Mouse (Mus musculus) liver, embryonic 13.5 days (tissue): ENCODE results near the gene Echdc3. TPM values are rescaled to one million over a fixed set of nuclear protein-coding genes. Genes with fewer than 3 reads are reported as not detected.

Experiments used
- ATAC-seq: fragments of 200-750 bp; cut with Nextera tagmentation; 2 replicates; pipeline ENCODE4 v1.8.0; 2017; ENCODE audit warnings: low read depth, mild to moderate bottlenecking, moderate number of reproducible peaks, moderate library complexity
- DNase-seq: peaks from one replicate; pipeline ENCODE4 v3.0.0; 2022
- H3K27ac ChIP-seq: fragments of 300-500 bp; sonication (generic); 2 replicates; pipeline ENCODE4 v1.5.1; 2015; ENCODE audit warnings: moderate library complexity, mild to moderate bottlenecking, inconsistent platforms
- H3K27me3 ChIP-seq: fragments of 300-500 bp; sonication (generic); 2 replicates; pipeline ENCODE4 v1.6.1; 2015; ENCODE audit warnings: mild to moderate bottlenecking, inconsistent platforms
- H3K36me3 ChIP-seq: fragments of 300-500 bp; sonication (generic); 2 replicates; pipeline ENCODE4 v1.6.1; 2015; ENCODE audit warnings: mild to moderate bottlenecking, inconsistent platforms
- H3K4me1 ChIP-seq: fragments of 300-500 bp; sonication (generic); replicated peaks from 2 replicates; pipeline ENCODE4 v1.6.1; 2015; ENCODE audit warnings: inconsistent platforms
- H3K4me2 ChIP-seq: fragments of 300-500 bp; sonication (generic); 2 replicates; pipeline ENCODE4 v1.6.1; 2015; ENCODE audit warnings: inconsistent platforms, mild to moderate bottlenecking, moderate library complexity
- H3K4me3 ChIP-seq: fragments of 300-500 bp; sonication (generic); replicated peaks from 2 replicates; pipeline ENCODE4 v1.5.1; 2015; ENCODE audit warnings: mild to moderate bottlenecking, inconsistent platforms
- H3K9ac ChIP-seq: fragments of 300-500 bp; sonication (generic); 2 replicates; pipeline ENCODE4 v1.6.1; 2015; ENCODE audit warnings: mild to moderate bottlenecking, inconsistent platforms
- H3K9me3 ChIP-seq: fragments of 300-500 bp; sonication (generic); replicated peaks from 2 replicates; pipeline ENCODE4 v1.6.1; 2016; ENCODE audit warnings: inconsistent platforms
- WGBS: fragments of 180-500 bp; shearing (Covaris S2); methylation state at CpG from one replicate; pipeline ENCODE4 v1.1.7; 2015; ENCODE audit not compliant: insufficient replicate concordance; 5-methylcytosine and 5-hydroxymethylcytosine counted together
- polyA plus RNA-seq: library from polyadenylated mRNA; unstranded; fragments of >200 nt; fragmentation: Nextera tagmentation; extraction: Ambion mirVana; gene quantifications from 2 replicates; pipeline ENCODE4 v1.2.1, GENCODE M21; 2015

Echdc3 gene
- polyA plus RNA-seq, 1 experiment from 2014 or later, result 6.8 TPM

DNA sequence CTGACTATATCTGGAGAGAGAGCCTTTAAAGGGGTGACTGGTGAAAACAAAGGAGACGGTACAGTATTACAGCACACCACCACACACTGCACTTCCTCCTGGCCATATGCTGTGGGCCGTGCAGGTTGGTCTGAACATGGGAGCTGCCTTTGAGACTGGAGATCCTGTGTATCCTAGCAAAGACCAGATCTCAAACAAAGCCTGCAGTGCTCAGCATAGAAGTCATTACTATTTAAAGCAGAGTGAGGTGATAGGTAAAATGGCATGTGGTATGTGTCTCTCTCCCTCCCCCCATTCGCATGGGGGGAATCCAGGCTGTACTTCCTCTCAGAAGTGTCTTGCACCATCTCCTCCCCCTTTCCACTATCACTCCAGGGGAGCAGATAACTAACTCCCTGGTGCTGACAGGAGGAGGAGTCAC is 38.3 kb upstream of the Echdc3 start:
- Histone ChIP-seq H3K4me3 (no peak overlapping the region), H3K36me3 (no peaks in the 10 kb centered on the region), H3K27ac (no peak overlapping the region), H3K4me2 (no peak overlapping the region), H3K9ac (no peak overlapping the region), H3K27me3 (no peaks in the 10 kb centered on the region), H3K9me3 (0 out of 2 replicates have a peak, but pooled peaks cover 7% of the 10 kb centered on the region), H3K4me1 (peaks cover 7% of the 10 kb centered on the region)
- ATAC-seq (no peak), DNase-seq (no peak)
- WGBS, result 20% methylated on average over 3 of the region's 3 CpGs

DNA sequence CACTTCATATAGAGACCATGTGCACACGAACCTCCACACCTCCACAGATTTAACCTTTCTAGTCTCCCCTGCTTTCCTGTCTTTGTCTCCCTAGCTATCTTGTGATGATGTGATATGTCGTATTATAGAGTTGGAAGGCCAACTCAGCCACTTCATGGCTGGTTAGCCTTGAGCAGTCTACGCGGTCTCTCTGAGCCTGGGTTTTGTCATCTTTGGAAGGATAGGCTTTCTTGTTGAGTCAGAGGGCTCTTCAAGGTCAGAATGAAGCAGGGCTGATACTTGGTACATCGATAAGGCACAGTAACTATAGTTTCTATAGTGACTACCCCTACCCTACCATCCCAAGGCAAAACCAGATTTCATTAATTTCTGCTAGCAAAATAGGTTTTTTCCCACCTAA is 28.6 kb upstream of the Echdc3 start:
- Histone ChIP-seq H3K4me1 (no peaks in the 10 kb centered on the region), H3K4me3 (no peak overlapping the region), H3K9ac (no peak overlapping the region), H3K36me3 (no peaks in the 10 kb centered on the region), H3K9me3 (0 out of 2 replicates have a peak, but pooled peaks cover 4% of the 10 kb centered on the region), H3K27me3 (peaks cover 9% of the 10 kb centered on the region; the same call in 1 of the 2 replicates), H3K4me2 (no peak overlapping the region), H3K27ac (no peak overlapping the region)
- 72% methylated on average over 5 of the region's 5 CpGs for WGBS
- ATAC-seq, result no peak
- no peak for DNase-seq

DNA sequence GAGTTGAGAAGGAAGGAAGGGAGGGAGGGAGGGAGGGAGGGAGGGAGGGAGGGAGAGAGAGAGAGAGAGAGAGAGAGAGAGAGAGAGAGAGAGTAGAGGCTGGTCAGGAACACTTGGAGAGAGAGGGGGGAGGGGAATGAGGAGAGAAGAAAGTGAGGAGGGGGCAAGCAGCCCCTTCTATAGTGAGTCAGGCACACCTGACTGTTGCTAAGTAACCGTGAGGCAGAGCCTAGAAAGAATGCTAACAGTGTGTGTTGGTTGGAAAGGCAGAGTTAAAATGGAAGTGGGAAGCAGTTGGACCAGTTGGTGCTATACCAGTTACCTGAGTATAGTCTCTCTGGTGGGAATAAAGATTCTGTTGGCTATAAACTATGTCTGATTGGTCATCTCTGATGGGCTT is 27.2 kb upstream of the Echdc3 start:
- H3K9ac ChIP-seq, result no peak overlapping the region
- ATAC-seq (no peak), DNase-seq (no peak)
- H3K27ac ChIP-seq, result no peak overlapping the region
- H3K9me3 ChIP-seq, result no peaks in the 10 kb centered on the region
- no peaks in the 10 kb centered on the region for H3K4me1 ChIP-seq
- no peak overlapping the region for H3K4me3 ChIP-seq
- 0 out of 2 replicates have a peak, but pooled peaks cover 6% of the 10 kb centered on the region for H3K27me3 ChIP-seq
- 46% methylated on average over 1 of the region's 1 CpGs for WGBS
- H3K36me3 ChIP-seq, result no peaks in the 10 kb centered on the region
- H3K4me2 ChIP-seq, result no peak overlapping the region

DNA sequence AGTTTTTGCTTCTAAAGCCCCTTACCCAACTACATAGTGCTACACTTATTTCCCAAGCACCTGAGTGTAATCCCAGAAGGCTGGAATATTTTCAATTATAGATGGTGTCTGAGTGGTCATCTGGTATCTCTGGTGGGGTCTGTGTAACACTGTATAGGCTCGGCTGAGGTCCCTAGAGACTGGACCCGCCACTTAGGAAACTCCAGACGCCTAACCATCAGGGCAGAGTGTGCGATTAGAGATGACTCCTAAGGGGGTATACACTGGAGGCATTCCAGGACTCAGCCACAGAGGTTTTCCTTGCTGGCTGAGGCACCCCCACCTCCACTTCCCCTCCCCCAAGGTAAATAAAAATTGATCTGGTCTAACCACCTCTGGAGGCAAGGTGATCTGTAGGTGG is 26.5 kb upstream of the Echdc3 start:
- Histone ChIP-seq H3K27me3 (0 out of 2 replicates have a peak, but pooled peaks cover 6% of the 10 kb centered on the region), H3K4me1 (no peaks in the 10 kb centered on the region), H3K9ac (no peak overlapping the region), H3K4me2 (no peak overlapping the region), H3K9me3 (no peaks in the 10 kb centered on the region), H3K36me3 (no peaks in the 10 kb centered on the region), H3K4me3 (no peak overlapping the region), H3K27ac (no peak overlapping the region)
- ATAC-seq (no peak), DNase-seq (no peak)
- WGBS, result 62% methylated on average over 4 of the region's 4 CpGs

DNA sequence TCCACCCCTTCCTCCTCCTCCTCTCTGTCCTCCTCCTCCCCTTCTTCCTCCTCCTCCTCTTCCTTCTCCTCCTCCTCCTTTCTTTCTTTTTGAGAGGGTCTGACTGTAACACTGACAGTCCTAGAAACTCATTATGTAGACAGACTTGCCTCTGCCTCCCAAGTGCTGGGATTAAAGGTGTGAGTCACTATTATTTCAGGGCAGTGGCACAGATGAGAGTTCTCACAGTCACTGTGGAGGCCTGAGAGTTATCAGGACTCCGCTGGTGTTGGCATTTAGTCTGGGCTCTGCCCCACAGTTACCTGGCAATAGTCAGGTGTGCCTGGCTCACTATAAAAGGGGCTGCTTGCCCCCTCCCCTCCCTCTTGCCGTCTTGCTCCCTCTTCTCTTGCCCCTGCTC is 25.8 kb upstream of the Echdc3 start:
- Histone ChIP-seq H3K27ac (no peak overlapping the region), H3K36me3 (no peaks in the 10 kb centered on the region), H3K4me1 (no peaks in the 10 kb centered on the region), H3K9ac (no peak overlapping the region), H3K4me3 (no peak overlapping the region), H3K9me3 (no peaks in the 10 kb centered on the region), H3K4me2 (no peak overlapping the region), H3K27me3 (0 out of 2 replicates have a peak, but pooled peaks cover 6% of the 10 kb centered on the region)
- DNase-seq (no peak), ATAC-seq (no peak)
- WGBS, result 46% methylated on average over 2 of the region's 2 CpGs

DNA sequence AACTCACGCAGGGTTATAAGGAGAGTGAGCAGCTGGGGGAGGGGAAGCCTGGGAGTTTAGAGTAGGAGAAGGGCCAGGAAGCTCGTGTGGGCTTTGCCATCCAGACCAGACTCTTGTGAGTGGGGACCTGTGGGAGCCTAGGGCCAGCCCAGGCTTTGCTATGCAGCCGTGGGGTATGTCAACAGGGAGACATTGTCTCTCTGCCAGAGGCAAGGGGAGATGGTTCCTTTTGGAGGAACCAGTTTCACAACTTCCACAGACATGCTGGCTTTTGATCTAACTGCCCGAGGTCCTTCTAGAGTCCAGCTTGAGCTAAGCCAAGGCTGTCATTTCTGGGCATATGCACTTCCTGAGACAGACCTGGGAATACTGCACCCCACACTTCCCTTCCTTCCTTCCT is 25.4 kb upstream of the Echdc3 start:
- no peak overlapping the region for H3K9ac ChIP-seq
- ATAC-seq, result no peak
- WGBS, result 24% methylated on average over 4 of the region's 4 CpGs
- H3K27ac ChIP-seq, result no peak overlapping the region
- no peaks in the 10 kb centered on the region for H3K36me3 ChIP-seq
- no peaks in the 10 kb centered on the region for H3K4me1 ChIP-seq
- H3K27me3 ChIP-seq, result 0 out of 2 replicates have a peak, but pooled peaks cover 6% of the 10 kb centered on the region
- no peak overlapping the region for H3K4me3 ChIP-seq
- H3K4me2 ChIP-seq, result no peak overlapping the region
- no peaks in the 10 kb centered on the region for H3K9me3 ChIP-seq
- DNase-seq, result no peak

DNA sequence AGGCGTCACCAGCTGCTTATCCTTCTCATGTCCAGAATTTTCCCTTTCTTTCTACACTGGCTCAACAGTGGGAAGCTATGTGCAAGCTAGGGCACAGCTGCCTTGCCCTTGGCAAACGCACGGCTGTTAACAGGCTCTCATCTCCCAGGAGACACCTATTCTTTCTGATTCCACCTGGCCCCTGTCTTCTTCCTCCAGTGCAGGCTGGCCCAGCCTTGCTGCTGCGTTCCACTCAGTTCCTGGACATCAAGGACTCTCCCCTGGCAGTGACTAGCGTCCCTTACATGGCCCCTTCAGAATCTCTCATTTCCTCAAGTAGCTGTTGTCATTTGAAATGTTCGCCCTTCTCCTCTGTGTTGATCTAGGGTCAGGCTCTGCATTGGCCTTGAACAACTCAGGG is 20.5 kb upstream of the Echdc3 start:
- H3K9me3 ChIP-seq, result no peaks in the 10 kb centered on the region
- peaks cover 5% of the 10 kb centered on the region; the same call in 1 of the 2 replicates for H3K4me1 ChIP-seq
- 0 out of 2 replicates have a peak, but pooled peaks cover 8% of the 10 kb centered on the region for H3K27me3 ChIP-seq
- H3K36me3 ChIP-seq, result no peaks in the 10 kb centered on the region
- H3K4me3 ChIP-seq, result no peak overlapping the region
- H3K27ac ChIP-seq, result no peak overlapping the region
- DNase-seq, result no peak
- 65% methylated on average over 6 of the region's 6 CpGs for WGBS
- ATAC-seq, result no peak
- H3K4me2 ChIP-seq, result no peak overlapping the region
- H3K9ac ChIP-seq, result no peak overlapping the region

DNA sequence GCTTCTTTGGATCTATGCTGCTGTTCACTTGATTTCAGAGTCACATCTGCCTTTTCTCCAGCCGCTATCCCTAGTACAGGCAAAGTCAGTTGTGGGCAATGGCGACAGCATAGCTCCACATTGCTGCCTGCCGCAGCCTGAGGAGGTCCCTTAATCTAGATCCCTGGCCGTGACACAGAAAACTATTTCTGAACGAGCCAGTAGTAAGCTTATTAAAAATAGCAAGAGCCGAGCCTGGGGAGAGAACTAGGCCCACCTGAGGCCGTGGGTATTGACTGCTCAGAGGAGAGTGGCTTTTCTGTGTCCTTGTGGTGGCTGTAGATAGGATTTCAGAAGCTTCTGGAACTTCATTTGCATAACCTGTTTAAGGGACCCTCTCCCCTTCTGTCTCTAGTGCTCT is 19.9 kb upstream of the Echdc3 start:
- 63% methylated on average over 7 of the region's 7 CpGs for WGBS
- no peak for DNase-seq
- H3K27me3 ChIP-seq, result 0 out of 2 replicates have a peak, but pooled peaks cover 5% of the 10 kb centered on the region
- no peaks in the 10 kb centered on the region for H3K36me3 ChIP-seq
- peaks cover 5% of the 10 kb centered on the region; the same call in 1 of the 2 replicates for H3K4me1 ChIP-seq
- H3K4me3 ChIP-seq, result no peak overlapping the region
- no peaks in the 10 kb centered on the region for H3K9me3 ChIP-seq
- H3K9ac ChIP-seq, result no peak overlapping the region
- H3K4me2 ChIP-seq, result no peak overlapping the region
- ATAC-seq, result no peak
- H3K27ac ChIP-seq, result no peak overlapping the region

DNA sequence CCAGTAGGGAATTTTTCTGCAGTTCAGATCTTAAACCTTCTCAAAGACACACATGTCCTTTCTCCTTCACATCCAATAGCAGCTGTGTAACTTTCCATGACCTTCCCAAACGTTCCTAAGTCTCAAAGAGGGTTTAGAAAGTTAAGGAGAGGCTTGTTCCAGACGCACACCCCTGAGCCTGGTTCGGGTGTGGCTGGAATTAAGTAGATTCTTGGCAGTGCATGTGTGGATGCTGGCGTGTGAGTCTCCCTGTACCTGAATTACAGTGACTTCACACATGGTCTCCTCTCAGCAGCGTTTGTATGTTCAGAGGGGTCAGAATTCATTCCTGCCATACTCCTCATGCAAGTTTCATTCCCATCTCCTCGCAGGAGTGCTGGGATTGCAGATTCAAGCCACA is 18.0 kb upstream of the Echdc3 start:
- H3K4me3 ChIP-seq, result no peak overlapping the region
- H3K9me3 ChIP-seq, result no peaks in the 10 kb centered on the region
- peaks cover 5% of the 10 kb centered on the region; the same call in 1 of the 2 replicates for H3K4me1 ChIP-seq
- WGBS, result 63% methylated on average over 6 of the region's 6 CpGs
- H3K4me2 ChIP-seq, result no peak overlapping the region
- DNase-seq, result no peak
- ATAC-seq, result no peak
- H3K36me3 ChIP-seq, result no peaks in the 10 kb centered on the region
- no peak overlapping the region for H3K27ac ChIP-seq
- no peak overlapping the region for H3K9ac ChIP-seq
- 0 out of 2 replicates have a peak, but pooled peaks cover 5% of the 10 kb centered on the region for H3K27me3 ChIP-seq

DNA sequence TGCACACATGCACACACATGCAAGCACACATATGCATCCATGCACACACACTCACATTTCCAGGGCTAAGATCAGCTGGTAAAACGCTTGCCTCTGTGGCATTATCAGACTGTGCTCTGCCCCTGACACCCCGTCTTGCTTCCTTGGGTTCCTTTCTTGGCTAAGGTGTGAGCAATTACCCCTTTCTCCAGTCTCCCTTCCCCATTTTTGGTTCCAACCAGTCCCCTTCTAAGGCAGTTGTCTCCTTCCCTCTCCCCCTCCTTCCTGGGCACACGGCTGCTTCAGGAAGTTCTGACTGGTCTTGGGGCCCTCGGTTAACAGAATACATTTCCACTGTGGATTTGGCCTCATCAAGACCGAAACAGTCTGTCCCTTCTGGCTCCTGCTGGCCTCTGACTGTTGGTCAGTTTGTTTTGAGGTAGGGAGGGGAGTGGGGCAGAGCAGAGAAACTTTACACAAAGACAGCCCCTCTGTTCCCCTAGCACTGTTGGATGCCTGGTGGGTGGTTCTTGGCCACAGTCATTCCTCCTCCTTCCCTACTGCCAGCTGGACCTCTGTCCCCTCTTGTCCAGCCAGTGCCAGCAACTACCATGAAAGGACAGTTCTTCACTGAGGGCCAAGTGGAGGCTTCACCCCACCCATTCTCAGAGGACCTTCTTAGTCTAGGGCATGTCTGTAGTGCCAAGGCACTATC is 16.9 kb upstream of the Echdc3 start:
- DNase-seq (no peak), ATAC-seq (no peak)
- H3K4me3 ChIP-seq, result no peak overlapping the region
- H3K9ac ChIP-seq, result no peak overlapping the region
- H3K36me3 ChIP-seq, result no peaks in the 10 kb centered on the region
- H3K4me2 ChIP-seq, result no peak overlapping the region
- 0 out of 2 replicates have a peak, but pooled peaks cover 5% of the 10 kb centered on the region for H3K27me3 ChIP-seq
- H3K27ac ChIP-seq, result no peak overlapping the region
- 37% methylated on average over 5 of the region's 5 CpGs for WGBS
- H3K9me3 ChIP-seq, result no peaks in the 10 kb centered on the region
- H3K4me1 ChIP-seq, result peaks cover 5% of the 10 kb centered on the region; the same call in 1 of the 2 replicates

DNA sequence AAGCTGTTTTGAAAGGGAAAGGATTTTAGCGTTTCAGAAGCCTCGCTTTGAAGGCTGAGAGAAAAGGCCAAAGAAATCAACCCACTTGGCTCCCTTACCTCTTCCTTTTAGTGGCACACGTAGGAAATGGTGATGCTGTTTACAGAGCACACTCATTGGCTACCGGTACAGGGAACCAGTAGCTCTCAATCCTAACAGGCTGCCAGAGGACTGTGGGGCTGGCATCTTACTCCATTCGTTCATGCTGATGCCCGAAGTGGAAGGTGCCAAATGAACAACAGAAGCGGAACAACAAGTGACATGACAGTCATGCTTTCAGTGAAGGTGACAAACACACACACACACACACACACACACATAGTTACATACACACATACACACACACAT is 14.2 kb upstream of the Echdc3 start:
- Histone ChIP-seq H3K27ac (no peak overlapping the region), H3K4me2 (no peak overlapping the region), H3K9me3 (no peaks in the 10 kb centered on the region), H3K36me3 (no peaks in the 10 kb centered on the region), H3K4me3 (no peak overlapping the region), H3K9ac (no peak overlapping the region), H3K4me1 (peaks cover 5% of the 10 kb centered on the region; the same call in 1 of the 2 replicates), H3K27me3 (no peaks in the 10 kb centered on the region)
- DNase-seq, result no peak
- WGBS, result 76% methylated on average over 7 of the region's 7 CpGs
- ATAC-seq, result no peak
